Mouse (Mus musculus): ENCODE results near the gene Gapdhs. TPM values are rescaled to one million over a fixed set of nuclear protein-coding genes. Genes with fewer than 3 reads are reported as not detected.

Gapdhs gene
- polyA plus RNA-seq, 1 experiment from 2014 or later, result 0.38 TPM

Other genes with a start within 250 kb of the Gapdhs start
- 9.7 and 10.9 TPM in 2 replicates for gene Arhgap33, start 208.6 kb downstream of the Gapdhs start, polyA plus RNA-seq (2014; fragmentation: Nextera tagmentation; extraction: Ambion mirVana)
- 16.8 and 20.4 TPM in 2 replicates for gene Hspb6, start 191.5 kb downstream of the Gapdhs start, polyA plus RNA-seq (2014; fragmentation: Nextera tagmentation; extraction: Ambion mirVana)
- gene Proser3, start 191.4 kb downstream of the Gapdhs start, polyA plus RNA-seq (2014; fragmentation: Nextera tagmentation; extraction: Ambion mirVana), result 8.1 and 9.9 TPM in 2 replicates
- 45.7 and 50.5 TPM in 2 replicates for gene Lin37, start 183.8 kb downstream of the Gapdhs start, polyA plus RNA-seq (2014; fragmentation: Nextera tagmentation; extraction: Ambion mirVana)
- 85.4 and 88.0 TPM in 2 replicates for gene U2af1l4, start 180.4 kb downstream of the Gapdhs start, polyA plus RNA-seq (2014; fragmentation: Nextera tagmentation; extraction: Ambion mirVana)
- gene Gm49396, start 180.3 kb downstream of the Gapdhs start, polyA plus RNA-seq (2014; fragmentation: Nextera tagmentation; extraction: Ambion mirVana), result 4.7 and 5.1 TPM in 2 replicates
- 108 and 113 TPM in 2 replicates for gene Psenen, start 180.1 kb downstream of the Gapdhs start, polyA plus RNA-seq (2014; fragmentation: Nextera tagmentation; extraction: Ambion mirVana)
- gene Igflr1, start 178.3 kb downstream of the Gapdhs start, polyA plus RNA-seq (2014; fragmentation: Nextera tagmentation; extraction: Ambion mirVana), result 2.1 and 2.9 TPM in 2 replicates
- 11.7 and 13.3 TPM in 2 replicates for gene Kmt2b, start 155.0 kb downstream of the Gapdhs start, polyA plus RNA-seq (2014; fragmentation: Nextera tagmentation; extraction: Ambion mirVana)
- gene Zbtb32, start 144.8 kb downstream of the Gapdhs start, polyA plus RNA-seq (2014; fragmentation: Nextera tagmentation; extraction: Ambion mirVana), result 0.26 and 0.45 TPM in 2 replicates
- 0.39 and 0.47 TPM in 2 replicates for gene Upk1a, start 130.8 kb downstream of the Gapdhs start, polyA plus RNA-seq (2014; fragmentation: Nextera tagmentation; extraction: Ambion mirVana)
- 860 and 1,015 TPM in 2 replicates for gene Cox6b1, start 117.5 kb downstream of the Gapdhs start, polyA plus RNA-seq (2014; fragmentation: Nextera tagmentation; extraction: Ambion mirVana)
- not detected in 2 replicates for gene Etv2, start 107.8 kb downstream of the Gapdhs start, polyA plus RNA-seq (2014; fragmentation: Nextera tagmentation; extraction: Ambion mirVana)
- gene Rbm42, start 93.4 kb downstream of the Gapdhs start, polyA plus RNA-seq (2014; fragmentation: Nextera tagmentation; extraction: Ambion mirVana), result 93.1 and 106 TPM in 2 replicates
- 30.7 and 35.0 TPM in 2 replicates for gene Haus5, start 78.7 kb downstream of the Gapdhs start, polyA plus RNA-seq (2014; fragmentation: Nextera tagmentation; extraction: Ambion mirVana)
- gene Pmis2, start 72.1 kb downstream of the Gapdhs start, polyA plus RNA-seq (2014; fragmentation: Nextera tagmentation; extraction: Ambion mirVana), result not detected in 2 replicates
- gene 2200002J24Rik, start 44.8 kb downstream of the Gapdhs start, polyA plus RNA-seq (2014; fragmentation: Nextera tagmentation; extraction: Ambion mirVana), result 0.37 and 0.46 TPM in 2 replicates
- 0.32 and 0.54 TPM in 2 replicates for gene Atp4a, start 31.5 kb downstream of the Gapdhs start, polyA plus RNA-seq (2014; fragmentation: Nextera tagmentation; extraction: Ambion mirVana)
- gene Tmem147, start 14.1 kb downstream of the Gapdhs start, polyA plus RNA-seq (2014; fragmentation: Nextera tagmentation; extraction: Ambion mirVana), result 212 and 214 TPM in 2 replicates
- gene Sbsn, start 7.8 kb upstream of the Gapdhs start, polyA plus RNA-seq (2014; fragmentation: Nextera tagmentation; extraction: Ambion mirVana), result 12.4 and 33.7 TPM in 2 replicates
- 123 and 159 TPM in 2 replicates for gene Dmkn, start 20.1 kb upstream of the Gapdhs start, polyA plus RNA-seq (2014; fragmentation: Nextera tagmentation; extraction: Ambion mirVana)
- gene Krtdap, start 44.2 kb upstream of the Gapdhs start, polyA plus RNA-seq (2014; fragmentation: Nextera tagmentation; extraction: Ambion mirVana), result 428 and 557 TPM in 2 replicates
- gene Ffar2, start 80.1 kb upstream of the Gapdhs start, polyA plus RNA-seq (2014; fragmentation: Nextera tagmentation; extraction: Ambion mirVana), result 0.14 and 0.46 TPM in 2 replicates
- gene Ffar3, start 112.5 kb upstream of the Gapdhs start, polyA plus RNA-seq (2014; fragmentation: Nextera tagmentation; extraction: Ambion mirVana), result not detected in 2 replicates
- not detected in 2 replicates for gene Ffar1, start 117.9 kb upstream of the Gapdhs start, polyA plus RNA-seq (2014; fragmentation: Nextera tagmentation; extraction: Ambion mirVana)
- 0.22 TPM in 1 of 2 replicates, not detected in the other for gene Cd22, start 136.7 kb upstream of the Gapdhs start, polyA plus RNA-seq (2014; fragmentation: Nextera tagmentation; extraction: Ambion mirVana)
- 1.3 and 1.4 TPM in 2 replicates for gene Mag, start 171.2 kb upstream of the Gapdhs start, polyA plus RNA-seq (2014; fragmentation: Nextera tagmentation; extraction: Ambion mirVana)
- gene Hamp2, start 181.0 kb upstream of the Gapdhs start, polyA plus RNA-seq (2014; fragmentation: Nextera tagmentation; extraction: Ambion mirVana), result 0.97 TPM in 1 of 2 replicates, not detected in the other
- gene Hamp, start 200.4 kb upstream of the Gapdhs start, polyA plus RNA-seq (2014; fragmentation: Nextera tagmentation; extraction: Ambion mirVana), result not detected in 2 replicates
- 18.3 and 23.8 TPM in 2 replicates for gene Usf2, start 213.1 kb upstream of the Gapdhs start, polyA plus RNA-seq (2014; fragmentation: Nextera tagmentation; extraction: Ambion mirVana)
- gene Lsr, start 229.8 kb upstream of the Gapdhs start, polyA plus RNA-seq (2014; fragmentation: Nextera tagmentation; extraction: Ambion mirVana), result 22.7 and 26.0 TPM in 2 replicates
- 1.6 and 2.3 TPM in 2 replicates for gene Fam187b, start 230.1 kb upstream of the Gapdhs start, polyA plus RNA-seq (2014; fragmentation: Nextera tagmentation; extraction: Ambion mirVana)